Mouse (Mus musculus) embryo, embryonic 10.5 days (tissue): ENCODE results near the gene Bicdl2.

ENCODE experiments used
- DNase-seq: peaks from one replicate; pipeline ENCODE4 v3.0.0-alpha.2; 2015; ENCODE audit warnings: low spot score

Bicdl2 gene

DNA sequence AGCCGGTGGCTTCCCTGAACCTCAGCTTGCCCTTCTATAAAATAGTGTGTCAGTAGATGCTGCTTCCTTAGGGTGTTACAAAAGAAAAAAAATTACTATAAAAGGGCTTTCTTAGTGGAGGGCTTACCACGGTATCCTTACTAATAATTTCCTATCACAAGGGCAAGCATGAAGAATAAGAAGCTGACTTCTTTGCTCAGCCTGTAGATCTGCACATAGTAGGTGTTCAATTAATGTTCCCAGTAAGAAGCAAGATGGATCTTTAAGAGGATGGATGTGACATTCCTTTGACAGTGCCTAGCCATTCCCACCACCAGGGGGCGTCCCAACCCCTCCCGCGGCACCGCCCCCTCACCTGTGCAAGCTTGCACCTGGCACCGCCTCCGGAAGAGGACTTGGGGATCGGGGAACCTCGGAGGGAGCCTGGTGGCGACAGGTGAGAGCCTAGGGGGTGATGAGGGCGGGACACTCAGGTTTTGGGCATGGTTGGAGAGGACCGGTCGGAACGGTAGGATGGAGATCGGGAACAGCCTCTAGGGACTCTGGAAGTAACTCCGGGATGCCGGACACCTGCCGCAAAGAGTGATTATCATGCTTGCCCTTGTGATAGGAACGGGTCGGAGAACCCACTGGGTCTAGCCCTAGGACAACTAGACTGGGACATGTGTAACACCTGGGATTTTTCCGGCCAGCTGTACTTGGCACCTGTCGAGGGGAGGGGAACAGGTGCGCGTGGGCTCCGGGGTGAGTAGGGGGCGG lies at the start of gene Bicdl2:
Bicdl2 (plus strand) TSS at position 390 of the 759 bp plus-strand sequence.
- DNase-seq: no peak

DNA sequence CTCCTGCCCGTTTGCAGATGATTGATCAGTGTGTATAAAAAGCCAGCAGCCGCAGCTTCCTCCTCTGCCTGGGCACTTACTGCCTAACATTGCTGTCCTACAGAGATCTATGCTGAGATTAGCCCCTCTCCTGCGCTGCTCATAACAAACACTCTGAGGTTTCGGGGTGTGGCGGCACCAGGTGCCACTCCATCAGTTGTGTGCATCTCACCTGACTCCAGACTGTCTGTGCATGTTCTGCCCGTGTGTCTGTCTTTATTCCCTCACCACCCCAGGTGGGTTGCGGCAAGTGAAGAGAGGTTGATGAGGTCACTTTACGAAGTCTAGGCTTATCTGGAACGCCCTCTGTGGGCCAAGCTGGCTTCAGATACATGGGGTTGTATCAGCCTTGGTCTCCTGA lies 43.2 kb upstream of the Bicdl2 start:
- no peak for DNase-seq

DNA sequence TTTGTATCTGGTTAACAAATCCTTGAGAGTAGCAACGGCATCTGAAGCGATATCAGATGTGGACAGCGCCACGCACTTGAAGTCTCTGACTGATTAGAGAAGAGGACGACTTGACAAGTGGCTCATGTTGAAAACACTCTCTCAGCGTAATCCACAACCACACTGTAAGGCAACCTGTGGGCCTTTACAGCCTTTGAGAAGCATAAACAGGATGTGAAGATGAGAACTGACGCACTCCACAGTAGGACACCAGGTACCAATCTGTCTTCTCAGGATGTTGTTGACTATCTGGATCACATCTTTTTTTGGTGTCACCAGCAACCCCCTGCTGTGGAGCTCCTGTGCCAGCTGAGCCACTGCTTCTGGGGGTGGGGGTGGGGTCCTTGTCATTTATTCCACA lies 40.0 kb upstream of the Bicdl2 start:
- no peak for DNase-seq

DNA sequence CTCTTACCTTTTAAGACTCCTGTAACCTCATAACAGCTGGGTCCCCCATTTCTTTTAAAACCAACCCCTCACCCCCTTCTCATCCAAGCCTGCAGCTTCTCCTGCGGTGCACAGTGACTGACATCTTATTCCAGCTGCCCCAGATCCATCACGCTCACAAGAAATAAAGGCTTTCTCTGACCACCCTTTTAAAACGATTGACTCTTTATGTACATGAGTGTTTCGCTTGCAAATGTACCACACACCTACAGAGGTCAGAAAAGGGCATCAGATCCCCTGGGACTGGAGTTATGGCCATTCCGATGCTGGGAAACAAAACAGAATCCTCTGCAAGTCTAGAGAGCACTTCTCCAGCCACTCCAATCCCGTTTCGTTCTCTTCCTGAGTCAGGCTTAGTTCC lies 32.5 kb upstream of the Bicdl2 start:
- no peak for DNase-seq

DNA sequence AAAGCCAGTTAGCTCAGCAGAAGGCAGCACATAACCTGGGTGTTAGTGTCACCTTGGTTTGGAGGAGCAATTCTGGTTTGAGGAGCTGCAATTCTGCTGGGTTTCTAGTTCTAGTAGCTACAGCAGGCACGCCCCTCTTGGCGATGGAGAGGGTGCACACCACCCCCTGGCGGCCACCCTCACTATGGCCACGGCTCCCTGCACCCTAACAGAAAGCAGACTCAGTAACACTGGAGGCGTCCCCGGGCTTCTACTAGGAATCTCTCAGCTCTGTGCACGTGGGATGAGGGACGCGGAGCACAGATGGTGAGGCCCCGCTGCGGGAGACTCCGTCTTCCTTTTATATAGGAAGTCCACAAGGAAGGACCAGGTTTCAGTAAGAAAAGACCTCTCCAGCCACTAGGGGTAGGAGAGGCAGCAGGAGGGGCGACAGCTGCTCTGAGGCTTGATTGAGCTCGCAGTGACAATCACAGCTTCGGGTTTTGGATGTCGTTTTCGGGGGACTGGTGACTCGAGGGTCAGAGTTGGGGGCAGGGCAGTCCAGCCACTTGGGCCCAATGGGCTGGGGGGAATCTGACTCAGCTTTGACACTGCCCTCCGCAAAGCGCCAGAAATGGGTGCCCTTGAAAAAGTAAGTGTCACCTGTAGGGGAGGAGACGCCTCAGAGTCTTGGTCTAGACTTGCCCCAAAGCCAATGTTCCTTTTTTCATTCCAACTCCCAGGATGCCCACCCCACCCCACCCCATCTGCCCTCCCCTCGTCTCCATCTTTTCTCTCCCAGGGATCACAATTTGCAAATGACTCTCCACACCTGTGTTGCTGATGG lies 29.9 kb upstream of the Bicdl2 start:
- peak; percentile 84 for DNase-seq

DNA sequence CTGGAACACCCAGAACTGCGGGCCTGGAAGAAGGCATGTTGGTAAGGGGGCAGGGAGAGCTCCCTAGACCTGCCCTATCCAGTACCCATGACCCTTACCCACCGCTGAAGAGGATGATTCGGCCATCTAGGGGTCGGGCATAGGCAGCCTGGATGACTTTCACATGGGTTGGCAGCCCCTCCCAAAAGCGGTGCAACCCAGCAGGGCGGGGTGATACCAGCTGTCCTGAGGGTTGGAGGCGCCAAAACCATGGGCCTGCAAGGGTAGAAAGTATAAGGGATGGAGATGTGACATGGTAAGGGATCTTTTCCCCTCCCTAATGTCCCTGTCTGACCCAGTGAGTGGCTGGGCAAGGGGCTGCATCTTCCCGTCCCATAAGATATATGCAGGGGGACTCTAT lies 29.1 kb upstream of the Bicdl2 start:
- no peak for DNase-seq

DNA sequence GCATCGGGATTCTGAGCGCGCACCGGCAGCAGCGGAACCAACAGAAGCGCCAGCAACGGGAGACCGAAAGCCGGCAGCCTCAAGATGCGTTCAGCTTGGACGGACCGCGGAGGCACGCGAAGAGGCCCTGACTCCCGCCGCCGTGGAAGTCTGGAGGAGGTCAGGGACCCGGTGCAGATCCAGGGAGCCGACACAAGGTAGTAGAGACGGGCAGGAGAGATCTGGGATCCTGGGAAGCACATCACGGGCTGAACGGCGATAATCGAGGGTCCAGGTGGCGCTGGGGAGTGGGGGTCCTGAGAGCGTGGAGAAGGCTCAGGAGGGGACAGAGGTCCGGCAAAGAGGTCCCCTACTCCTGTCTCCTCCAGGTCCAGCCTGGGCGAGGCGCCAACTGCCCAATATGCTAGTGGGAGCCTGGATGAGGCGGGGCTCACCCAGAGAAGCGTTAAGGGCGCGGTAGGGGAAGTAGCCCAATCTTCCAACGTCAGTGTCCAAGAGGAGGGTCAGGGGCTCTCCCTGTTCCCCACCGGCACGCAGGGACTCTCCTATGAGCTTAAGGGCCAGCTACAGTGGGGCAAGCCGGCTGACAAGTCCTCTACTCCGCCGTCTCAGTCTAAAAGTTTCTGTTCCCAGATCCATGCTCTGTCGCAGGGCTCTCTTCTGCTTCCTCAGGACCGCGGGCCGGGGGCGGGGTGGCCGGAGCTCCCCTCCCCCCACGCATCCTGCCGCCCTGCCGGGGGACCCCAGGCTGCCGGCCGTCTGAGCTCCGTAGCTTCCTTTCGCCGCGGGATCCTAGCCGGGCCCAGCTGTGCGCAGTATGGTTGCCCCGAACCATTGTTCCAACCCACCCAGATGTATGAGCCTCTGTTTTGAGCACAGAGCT lies 15.5 kb upstream of the Bicdl2 start, which contains the start of gene Mmp25:
Mmp25 (minus strand) TSS at position 665 of the 883 bp plus-strand sequence.
- peak; percentile 49 for DNase-seq

DNA sequence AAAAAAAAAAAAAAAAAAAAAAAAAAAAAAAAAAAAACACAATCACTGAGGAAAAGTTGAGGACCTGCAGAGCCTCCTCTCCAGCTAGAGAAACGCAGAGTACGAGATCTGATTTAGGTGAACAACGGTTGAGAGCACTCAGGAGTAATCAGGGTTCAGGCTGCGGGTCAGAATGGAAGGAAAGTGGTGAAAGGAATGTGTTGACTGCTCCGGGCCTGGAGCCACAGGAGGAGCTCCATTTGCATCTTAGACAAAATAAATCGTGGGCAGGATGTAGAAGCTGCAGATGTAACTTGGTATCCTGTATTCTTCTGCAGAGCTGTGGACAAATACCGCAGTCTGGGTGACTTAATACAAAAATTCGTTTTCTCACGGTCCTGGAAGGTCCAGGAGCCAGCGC lies 14.4 kb upstream of the Bicdl2 start:
- no peak for DNase-seq

DNA sequence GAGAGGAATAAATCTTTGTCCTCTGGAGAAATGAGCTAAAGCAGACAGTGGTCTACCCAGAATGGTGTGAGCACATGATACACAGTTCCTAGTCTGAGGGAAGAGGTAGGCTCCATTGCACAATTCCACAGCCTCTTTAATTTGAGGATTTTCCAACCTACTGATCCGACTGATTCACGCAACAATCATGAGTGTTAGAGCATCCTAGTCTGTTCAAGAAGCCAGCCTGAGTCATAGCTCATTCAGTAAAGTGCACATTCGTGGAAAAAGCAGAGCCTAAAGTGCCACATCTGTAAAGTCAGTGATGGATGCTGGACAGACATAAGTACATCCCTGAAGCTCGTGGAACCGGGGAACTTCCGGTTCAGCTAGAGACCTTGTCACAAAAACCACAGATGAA lies 8.9 kb upstream of the Bicdl2 start:
- DNase-seq: no peak

DNA sequence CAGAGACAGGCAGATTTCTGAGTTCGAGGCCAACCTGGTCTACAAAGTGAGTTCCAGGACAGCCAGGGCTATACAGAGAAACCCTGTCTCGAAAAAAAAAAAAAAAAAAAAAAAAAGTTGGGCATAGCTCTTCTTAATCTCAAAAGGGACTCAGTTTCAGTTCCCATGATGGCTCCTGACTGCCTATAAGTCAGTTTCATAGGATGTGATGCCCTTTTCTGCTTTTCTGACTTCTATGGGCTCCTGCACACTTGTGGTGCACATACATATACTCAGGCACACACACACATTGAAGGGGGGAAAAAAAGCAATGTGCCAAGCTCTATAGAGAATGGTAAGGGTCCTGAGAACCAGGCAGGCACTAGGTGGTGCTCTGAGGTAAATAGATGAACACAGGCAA lies 7.0 kb upstream of the Bicdl2 start:
- no peak for DNase-seq

DNA sequence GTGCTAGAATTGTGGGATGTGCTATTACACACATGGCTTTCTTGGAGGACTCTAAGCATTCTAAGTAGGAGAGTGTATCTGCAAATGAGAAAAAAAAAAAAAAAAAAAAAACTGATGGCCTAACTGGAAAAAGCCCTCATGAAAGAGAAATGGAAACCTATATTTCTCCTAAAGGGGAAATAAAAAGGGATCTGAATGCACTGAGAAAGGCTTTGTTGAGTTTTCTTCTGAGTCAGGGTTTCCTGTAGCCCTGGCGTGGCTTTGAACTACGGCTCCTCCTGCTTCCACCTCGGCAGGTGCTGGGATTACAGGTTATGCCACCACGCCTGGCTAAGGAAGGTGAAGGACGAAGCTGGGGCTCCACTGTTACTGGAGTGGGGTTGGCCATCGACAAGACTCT lies 6.3 kb upstream of the Bicdl2 start:
- no peak for DNase-seq

DNA sequence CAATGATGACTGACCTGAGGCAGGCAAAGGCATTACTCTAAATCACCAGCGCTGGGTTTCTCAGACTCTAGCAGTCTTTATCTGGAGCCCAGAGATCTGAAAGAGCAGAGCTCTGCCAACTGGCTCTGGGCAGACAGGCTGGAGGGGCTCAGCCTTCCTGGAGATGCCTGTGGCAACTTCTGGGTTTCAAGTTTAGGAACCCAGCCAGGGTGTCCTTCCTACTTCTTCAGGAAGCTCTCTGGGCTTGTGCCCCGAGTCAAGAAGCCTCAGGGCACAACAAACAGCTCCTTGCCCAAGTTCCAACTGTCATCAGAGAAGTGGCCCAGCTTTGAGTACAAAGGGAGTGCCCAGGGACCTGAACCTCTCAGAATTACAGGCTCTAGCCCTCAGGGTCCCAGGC lies 5.9 kb upstream of the Bicdl2 start:
- DNase-seq: no peak

DNA sequence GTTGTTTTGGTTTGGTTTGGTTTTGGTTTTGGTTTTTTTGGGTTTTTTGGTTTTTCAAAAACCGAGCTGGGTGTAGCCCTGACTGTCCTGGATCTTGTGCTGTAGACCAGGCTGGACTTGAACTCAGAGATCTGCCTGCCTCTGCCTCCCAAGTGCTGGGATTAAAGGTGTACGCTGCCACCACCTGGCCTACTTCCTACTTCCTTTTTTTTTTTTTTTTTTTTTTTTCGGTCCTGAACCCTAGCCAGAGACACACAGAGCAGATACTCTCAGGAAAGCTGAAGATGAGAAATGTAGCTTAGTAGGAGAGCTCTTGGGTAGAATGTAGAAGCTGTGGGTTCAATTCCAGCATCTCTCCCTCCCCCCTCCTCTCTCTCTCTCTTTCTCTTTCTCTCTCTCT lies 1.9 kb upstream of the Bicdl2 start:
- DNase-seq: no peak

DNA sequence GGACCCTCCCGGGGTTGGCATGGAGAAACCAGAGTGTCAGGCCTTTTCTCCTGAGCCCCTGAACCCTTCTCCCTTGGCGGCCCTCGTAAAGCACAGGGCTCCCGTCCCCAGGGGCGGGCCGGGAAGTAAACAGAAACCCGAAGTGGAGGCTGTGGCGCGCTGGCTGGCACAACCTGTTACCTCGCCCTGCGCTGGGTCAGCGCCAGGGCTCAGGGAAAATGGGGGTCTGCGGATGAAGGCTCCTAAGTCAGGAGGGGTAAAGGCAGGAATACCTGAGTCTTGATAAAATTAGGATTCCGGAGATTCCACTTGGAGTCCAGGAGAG lies 532 bp downstream of the Bicdl2 start:
- no peak for DNase-seq

DNA sequence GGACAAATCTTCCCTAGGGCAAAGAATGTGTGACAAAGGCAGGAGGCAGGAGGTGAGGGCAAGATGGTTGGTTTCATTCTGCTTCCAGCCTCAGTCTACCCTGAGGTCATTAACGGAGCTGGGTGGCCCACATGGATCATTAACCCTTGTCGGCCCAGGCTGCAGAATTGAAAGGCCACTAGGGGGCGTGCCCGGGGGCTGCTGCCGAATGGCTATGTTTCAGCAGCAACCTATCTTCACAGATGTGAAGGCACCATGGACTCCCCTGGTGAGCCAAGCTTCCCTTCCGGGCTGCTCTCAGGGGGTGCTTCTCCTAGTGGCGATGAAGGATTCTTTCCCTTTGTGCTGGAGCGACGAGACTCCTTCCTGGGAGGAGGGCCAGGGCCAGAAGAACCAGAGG lies 1.2 kb downstream of the Bicdl2 start:
- peak; percentile 39 for DNase-seq

DNA sequence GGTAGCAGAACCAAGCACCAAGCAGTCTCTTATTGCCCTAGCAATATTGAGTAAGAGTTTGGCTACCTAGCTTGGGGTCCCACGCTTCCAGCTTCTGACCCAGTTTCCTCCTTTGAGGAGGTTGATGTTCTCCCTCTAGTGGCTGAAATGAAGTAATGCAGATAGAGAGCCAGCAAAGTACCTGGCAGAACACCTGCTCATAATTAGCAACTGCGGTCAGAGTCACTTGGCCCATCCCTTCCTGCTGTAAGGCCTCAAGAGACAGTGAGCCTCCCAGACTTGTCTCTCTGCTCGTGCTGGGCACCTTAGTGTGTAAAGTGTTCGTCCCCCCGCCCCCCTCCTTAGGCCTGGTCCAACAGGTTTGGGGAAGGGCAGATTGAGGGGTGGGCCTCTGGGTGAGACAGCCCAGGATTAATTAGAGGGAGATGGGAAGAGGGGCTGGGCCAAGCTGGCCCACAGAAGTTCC lies 4.3 kb downstream of the Bicdl2 start:
- DNase-seq: peak; percentile 76

DNA sequence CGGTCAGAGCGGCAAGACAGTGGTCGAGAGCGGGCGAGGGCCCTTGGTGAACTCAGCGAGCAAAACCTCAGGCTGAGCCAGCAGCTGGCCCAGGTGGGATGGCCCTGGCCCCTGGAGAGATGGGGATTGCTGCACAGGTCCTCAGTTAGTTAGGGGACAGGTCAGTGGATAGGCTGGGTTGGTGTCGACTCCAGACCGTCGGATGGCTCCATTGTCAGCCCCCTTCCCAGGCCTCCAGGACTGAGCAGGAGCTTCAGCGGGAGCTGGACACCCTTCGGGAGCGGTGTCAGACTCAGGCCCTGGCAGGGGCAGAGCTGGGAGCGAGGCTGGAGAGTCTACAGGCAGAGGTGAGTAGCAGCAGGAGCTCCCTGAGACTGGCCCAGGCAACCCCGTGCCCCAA lies 5.2 kb downstream of the Bicdl2 start:
- DNase-seq: no peak

DNA sequence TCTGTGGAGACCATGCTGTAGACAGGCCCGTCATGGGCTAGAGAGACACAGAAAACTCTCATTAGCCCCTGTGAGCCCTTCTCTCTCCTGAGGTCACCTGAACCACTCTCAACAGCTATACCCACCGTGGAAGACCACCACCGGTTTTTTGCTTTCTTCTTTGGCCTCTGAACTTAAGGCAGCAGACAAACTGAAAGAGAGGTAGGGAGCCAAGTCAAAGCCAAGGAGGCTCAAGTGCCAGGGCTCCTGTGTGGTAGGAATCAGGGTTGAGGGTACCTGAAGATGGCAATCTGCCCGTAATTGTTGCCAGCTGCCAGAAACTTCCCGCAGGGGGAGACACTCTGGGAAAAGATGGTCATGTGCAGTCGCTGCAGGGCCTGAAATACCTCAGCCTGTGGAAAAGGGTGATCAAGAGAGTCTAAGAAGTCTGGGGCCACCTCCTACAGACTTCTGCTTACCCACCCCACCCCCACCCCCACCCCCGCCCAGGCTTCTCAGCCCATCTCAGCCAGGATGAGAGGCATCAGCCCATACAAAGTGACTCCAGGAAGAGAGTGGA lies 10.3 kb downstream of the Bicdl2 start:
- no peak for DNase-seq

DNA sequence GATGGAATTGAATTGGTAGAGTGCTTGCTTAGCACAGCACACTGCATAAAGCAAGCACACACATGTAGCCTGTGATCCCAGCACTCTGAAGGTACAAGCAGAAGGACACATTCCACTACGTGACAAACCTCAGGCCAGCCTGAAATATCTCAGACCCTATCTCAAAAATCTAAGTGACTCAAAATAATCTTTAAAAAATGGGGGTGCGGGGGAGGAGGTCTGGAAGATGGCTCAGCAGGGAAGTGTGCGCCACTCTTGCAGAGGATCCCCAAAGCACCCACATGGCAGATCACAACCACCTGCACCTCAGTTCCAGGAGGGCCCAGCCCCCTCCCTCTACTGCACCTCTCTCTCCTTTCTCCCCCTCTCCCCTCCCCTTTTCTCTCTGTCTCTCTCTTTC lies 11.2 kb downstream of the Bicdl2 start:
- no peak for DNase-seq

DNA sequence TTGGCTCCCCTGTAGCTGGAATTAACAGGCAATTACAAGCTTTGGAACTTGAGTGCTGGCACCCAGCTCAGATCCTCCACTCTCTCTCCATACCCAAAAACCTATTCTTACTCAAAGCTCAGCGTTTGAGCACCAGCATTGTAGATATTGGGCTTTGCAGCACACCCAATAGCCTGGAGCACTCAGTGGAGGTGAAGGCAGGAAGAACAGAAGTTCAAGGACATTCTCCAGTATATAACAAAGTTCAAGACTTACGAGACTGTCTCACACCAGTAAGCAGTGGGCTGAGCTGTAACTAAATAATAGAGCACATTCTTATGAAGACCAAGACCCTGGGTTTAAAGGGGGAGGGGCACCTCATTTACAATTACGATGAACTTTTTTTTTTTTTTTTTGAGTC lies 12.5 kb downstream of the Bicdl2 start:
- no peak for DNase-seq

DNA sequence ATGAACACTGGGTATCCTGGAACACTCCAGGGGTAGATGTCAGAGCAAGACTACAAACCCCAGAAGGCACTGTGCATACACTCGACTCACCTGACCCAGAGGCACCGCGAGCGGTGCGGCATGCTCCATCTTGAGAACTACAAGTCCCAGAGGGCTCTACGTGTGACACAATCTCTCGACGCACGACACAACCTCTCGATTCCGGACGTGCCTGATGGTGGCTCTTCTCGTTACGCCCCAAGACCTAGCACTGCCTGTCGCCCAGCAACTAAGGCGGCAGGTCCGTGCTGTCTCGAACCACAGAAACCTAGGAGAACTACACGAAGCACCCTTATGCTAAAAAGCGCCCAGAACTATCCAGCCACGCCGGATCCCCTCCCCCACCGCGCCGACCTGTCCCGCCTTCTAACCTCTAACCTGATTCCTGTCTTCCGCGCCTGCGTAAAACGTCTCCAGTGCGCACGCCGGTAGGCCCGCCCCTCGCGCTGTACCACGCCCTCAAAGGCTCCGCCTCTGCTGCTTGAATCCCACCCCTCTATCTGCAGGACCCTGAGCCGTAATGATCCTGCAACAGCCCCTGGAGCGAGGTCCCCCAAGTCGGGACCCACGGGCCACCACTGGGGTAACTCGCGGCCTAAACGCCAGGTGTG lies 13.2 kb downstream of the Bicdl2 start, which contains the start of the genes Hcfc1r1 and Thoc6:
Hcfc1r1 (plus strand) TSS at position 173 of the 650 bp plus-strand sequence.
Thoc6 (minus strand) TSS at position 459 of the 650 bp plus-strand sequence.
- DNase-seq: peak; percentile 96
